Mouse (Mus musculus): Measurements from ENCODE around the gene Cwf19l1.

- TF ChIP-seq CTCF (IDR thresholded peaks at IDR 0.05; ENCODE audit: insufficient read depth, low read depth, low read length) (no peak), POLR2A (IDR thresholded peaks at IDR 0.05; ENCODE audit: insufficient read depth, low read depth, low read length) (no peak)
Observed at GRCm38 (mm10) chr19:44121137-44121536, 14.5 kb downstream of the Cwf19l1 start.

All from olfactory bulb, adult 2 months (tissue).